Mouse (Mus musculus) lung, adult 2 months (tissue): ENCODE results near the gene Nr3c2. TPM values are rescaled to one million over a fixed set of nuclear protein-coding genes. Genes with fewer than 3 reads are reported as not detected.

Experiments used
- DNase-seq: peaks from one replicate; pipeline ENCODE4 v3.0.0; 2022
- H3K4me1 ChIP-seq: fragments of 200-500 bp; 2 replicates; pipeline ENCODE4 v1.6.1; 2011; ENCODE audit warnings: low read length; ENCODE audit not compliant: control insufficient read depth, insufficient read depth
- H3K4me3 ChIP-seq: fragments of 200-500 bp; replicated peaks from 2 replicates; pipeline ENCODE3; 2011; ENCODE audit warnings: low read depth, mild to moderate bottlenecking, control low read depth, low read length; ENCODE audit errors: extremely low read depth
- CTCF ChIP-seq: fragments of 200-500 bp; IDR thresholded peaks from 2 replicates; pipeline ENCODE4 v1.5.1; 2011; ENCODE audit warnings: mild to moderate bottlenecking, low read length, control low read depth; ENCODE audit not compliant: insufficient read depth
- POLR2A ChIP-seq: fragments of 200-500 bp; IDR thresholded peaks from 2 replicates; pipeline ENCODE4 v1.6.1; 2011; ENCODE audit warnings: low read depth, mild to moderate bottlenecking, control low read depth, low read length, borderline replicate concordance; ENCODE audit errors: extremely low read depth
- WGBS: fragments of 180-500 bp; shearing (Covaris S2); methylation state at CpG from one replicate; pipeline ENCODE4 v1.1.7; 2018; 5-methylcytosine and 5-hydroxymethylcytosine counted together
- polyA plus RNA-seq: library from polyadenylated mRNA; depleted of rRNA; stranded (reverse); fragments of >200 nt; gene quantifications from 2 replicates; pipeline ENCODE4 v1.2.3, GENCODE M21; 2012

Gene Nr3c2
- polyA plus RNA-seq, 1 experiment, result 6.3 TPM

- Histone ChIP-seq H3K4me3 (no peak overlapping the region), H3K4me1 (no peaks in the 10 kb centered on the region)
- TF ChIP-seq POLR2A (no peak), CTCF (no peak)
- 98% methylated on average over 3 of the region's 3 CpGs for WGBS
- no peak for DNase-seq
Observed at GRCm38 (mm10) chr8:77016713-77017112, 117.5 kb downstream of the Nr3c2 start.

GRCm38 (mm10) chr8:77023837-77024710, 124.8 kb downstream of the Nr3c2 start:
- 72% methylated on average over 13 of the region's 13 CpGs for WGBS

GRCm38 (mm10) chr8:77031213-77031612, 132.0 kb downstream of the Nr3c2 start:
- Histone ChIP-seq H3K4me3 (no peak overlapping the region), H3K4me1 (peaks cover 2% of the 10 kb centered on the region; the same call in 1 of the 2 replicates)
- DNase-seq, result no peak
- no peak for TF ChIP-seq CTCF
- 85% methylated on average over 3 of the region's 3 CpGs for WGBS

More at GRCm38 (mm10) chr8:77023837-77024710, 124.8 kb downstream of the Nr3c2 start:
- no peak for TF ChIP-seq POLR2A
- no peak for TF ChIP-seq CTCF
- Histone ChIP-seq H3K4me3 (no peak overlapping the region), H3K4me1 (no peaks in the 10 kb centered on the region)
- no peak for DNase-seq

- WGBS, result 47% methylated on average over 3 of the region's 3 CpGs
- DNase-seq, result no peak
- TF ChIP-seq CTCF (no peak), POLR2A (no peak)
Observed at GRCm38 (mm10) chr8:77033706-77034464, 134.6 kb downstream of the Nr3c2 start.

GRCm38 (mm10) chr8:77034465-77034829, 135.2 kb downstream of the Nr3c2 start:
- Histone ChIP-seq H3K4me1 (peaks cover 2% of the 10 kb centered on the region; the same call in 1 of the 2 replicates), H3K4me3 (no peak overlapping the region)
- no peak for DNase-seq
- WGBS, result 67% methylated on average over 7 of the region's 7 CpGs
- TF ChIP-seq POLR2A (no peak), CTCF (no peak)

More at GRCm38 (mm10) chr8:77033706-77034464, 134.6 kb downstream of the Nr3c2 start:
- Histone ChIP-seq H3K4me3 (no peak overlapping the region), H3K4me1 (peaks cover 2% of the 10 kb centered on the region; the same call in 1 of the 2 replicates)

- TF ChIP-seq CTCF (no peak), POLR2A (no peak)
- no peak for DNase-seq
- Histone ChIP-seq H3K4me3 (no peak overlapping the region), H3K4me1 (no peaks in the 10 kb centered on the region)
- WGBS, result 85% methylated on average over 5 of the region's 5 CpGs
Observed at GRCm38 (mm10) chr8:77041214-77041613, 142.0 kb downstream of the Nr3c2 start.

- TF ChIP-seq CTCF (no peak), POLR2A (no peak)
- no peak overlapping the region for H3K4me3 ChIP-seq
- no peak for DNase-seq
- no peaks in the 10 kb centered on the region for H3K4me1 ChIP-seq
- 75% methylated on average over 12 of the region's 12 CpGs for WGBS
Observed at GRCm38 (mm10) chr8:77044849-77045248, 145.6 kb downstream of the Nr3c2 start.

GRCm38 (mm10) chr8:77045711-77046110, 146.5 kb downstream of the Nr3c2 start:
- no peak overlapping the region for H3K4me3 ChIP-seq
- TF ChIP-seq POLR2A (no peak), CTCF (no peak)
- H3K4me1 ChIP-seq, result no peaks in the 10 kb centered on the region
- no peak for DNase-seq
- 91% methylated on average over 1 of the region's 1 CpGs for WGBS

- WGBS, result 72% methylated on average over 5 of the region's 5 CpGs
- no peaks in the 10 kb centered on the region for H3K4me1 ChIP-seq
- H3K4me3 ChIP-seq, result no peak overlapping the region
- no peak for DNase-seq
- no peak for TF ChIP-seq POLR2A
- no peak for TF ChIP-seq CTCF
Observed at GRCm38 (mm10) chr8:77046217-77046616, 147.0 kb downstream of the Nr3c2 start.
